Comparison of ENCODE assay signal across 8 mouse cellular contexts in the genomic region with DNA sequence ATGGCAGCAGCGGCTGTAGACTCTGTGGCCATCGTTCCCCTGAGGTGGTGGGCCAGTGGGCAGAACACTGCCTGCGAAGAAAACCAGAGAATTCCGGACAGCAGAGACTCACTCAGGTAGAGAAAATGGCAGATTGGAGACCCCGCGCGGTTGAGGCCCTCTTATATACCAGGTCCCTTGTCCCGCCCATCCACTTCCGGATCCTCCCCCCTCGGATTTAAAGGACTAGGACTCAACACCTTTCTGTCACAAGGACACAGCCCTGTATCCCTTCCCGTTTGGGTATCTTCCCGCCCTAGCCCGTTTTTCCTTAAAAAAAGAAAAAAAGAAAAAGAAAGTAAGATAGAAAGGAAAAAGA. TPM values are rescaled to one million over a fixed set of nuclear protein-coding genes. Genes with fewer than 3 reads are reported as not detected.
DNase-seq lines count a peak whose midpoint lies in the region; ATAC-seq and TF ChIP-seq lines count a peak whose summit lies in the region.

No protein-coding gene starts in this region.

- peak; percentile 95 for ATAC-seq in forebrain, embryonic 14.5 days
- peak; percentile 85 for ATAC-seq in liver, embryonic 15.5 days (ENCODE audit: insufficient read depth)
- ATAC-seq in neural tube, embryonic 11.5 days (ENCODE audit: insufficient read depth, low FRiP score, low TSS enrichment): peak; percentile 94

- peaks cover 5% of the 10 kb centered on the region for H3K36me3 ChIP-seq in ES-E14 (ENCODE audit: control insufficient read depth, insufficient read depth, low read length, poor library complexity, severe bottlenecking)
- 0 out of 2 replicates have a peak, but pooled peaks cover 9% of the 10 kb centered on the region for H3K36me3 ChIP-seq in forebrain, embryonic 14.5 days (ENCODE audit: control insufficient read depth, insufficient read depth, low read length)
- peaks cover 20% of the 10 kb centered on the region for H3K36me3 ChIP-seq in liver, embryonic 15.5 days (replicated peaks)
- peaks cover 2% of the 10 kb centered on the region for H3K36me3 ChIP-seq in neural tube, embryonic 11.5 days (ENCODE audit: control insufficient read depth, insufficient read depth, low read length)
- H3K36me3 ChIP-seq in testis, adult 2 months (ENCODE audit: control insufficient read depth, insufficient read depth, low read length): no peaks in the 10 kb centered on the region

- H3K27me3 ChIP-seq in forebrain, embryonic 14.5 days (replicated peaks; ENCODE audit: control insufficient read depth, insufficient read depth, low read length): no peaks in the 10 kb centered on the region
- H3K27me3 ChIP-seq in liver, embryonic 15.5 days: no peaks in the 10 kb centered on the region
- H3K27me3 ChIP-seq in neural tube, embryonic 11.5 days (ENCODE audit: control insufficient read depth, insufficient read depth, low read length): no peaks in the 10 kb centered on the region
- H3K27me3 ChIP-seq in testis, adult 2 months (ENCODE audit: control insufficient read depth, insufficient read depth, low read length): no peaks in the 10 kb centered on the region

- peak overlapping the region; percentile 53 for H3K4me2 ChIP-seq in forebrain, embryonic 14.5 days (ENCODE audit: low read length)
- H3K4me2 ChIP-seq in liver, embryonic 15.5 days: peak overlapping the region; percentile 81
- peak overlapping the region; percentile 36 for H3K4me2 ChIP-seq in neural tube, embryonic 11.5 days (ENCODE audit: low read depth)

- in situ Hi-C loops in ES-E14 (cut with MboI; ENCODE audit: low sequenced_read_pairs in 2 of 2, unreplicated experiment in 2 of 2): no loop called here

- no peaks in the 10 kb centered on the region for H3K9me3 ChIP-seq in ES-E14 (ENCODE audit: control insufficient read depth, insufficient read depth, low read depth, low read length)
- H3K9me3 ChIP-seq in forebrain, embryonic 14.5 days (replicated peaks; ENCODE audit: control insufficient read depth, low read length): no peaks in the 10 kb centered on the region
- H3K9me3 ChIP-seq in liver, embryonic 15.5 days (replicated peaks): no peaks in the 10 kb centered on the region
- H3K9me3 ChIP-seq in neural tube, embryonic 11.5 days (ENCODE audit: control insufficient read depth, low read length): no peaks in the 10 kb centered on the region

- no peak for TF ChIP-seq CTCF in testis, adult 2 months (IDR thresholded peaks at IDR 0.05; ENCODE audit: control insufficient read depth, insufficient read depth, insufficient replicate concordance, low read depth, low read length)

- H3K27ac ChIP-seq in ES-E14 (ENCODE audit: insufficient read depth, low read depth, low read length, poor library complexity, severe bottlenecking): peak overlapping the region; percentile 89
- H3K27ac ChIP-seq in forebrain, embryonic 14.5 days (ENCODE audit: low read depth, low read length): peak overlapping the region; percentile 93
- peak overlapping the region; percentile 94 for H3K27ac ChIP-seq in liver, embryonic 15.5 days (replicated peaks)
- H3K27ac ChIP-seq in neural tube, embryonic 11.5 days (ENCODE audit: low read depth, low read length): peak overlapping the region; percentile 84
- peak overlapping the region; percentile 94 for H3K27ac ChIP-seq in testis, adult 2 months (ENCODE audit: control insufficient read depth, insufficient read depth, low read depth, low read length)

- under 1% methylated on average over 13 of the region's 13 CpGs for WGBS in forebrain, embryonic 14.5 days
- WGBS in liver, embryonic 15.5 days (ENCODE audit: insufficient replicate concordance): under 1% methylated on average over 13 of the region's 13 CpGs
- 0% methylated on average over 13 of the region's 13 CpGs for whole genome bisulfite sequencing in neural tube, embryonic 11.5 days

- TF ChIP-seq POLR2A in testis, adult 2 months (IDR thresholded peaks at IDR 0.05; ENCODE audit: control insufficient read depth, low read depth, low read length): peak; percentile 92

- peak; percentile 90 for DNase-seq in ES-E14 (ENCODE audit: low read depth, low spot score)
- DNase-seq in cerebellum, adult 11 months: peak; percentile 87
- peak; percentile 96 for DNase-seq in forebrain, embryonic 14.5 days (ENCODE audit: low spot score)
- peak; percentile 95 to 97 for DNase-seq in heart, postnatal 10 days
- peak; percentile 93 to 95 for DNase-seq in kidney, postnatal 4 days
- DNase-seq in neural tube, embryonic 11.5 days (ENCODE audit: low spot score): peak; percentile 92

- intact Hi-C loops in heart, postnatal 10 days (cut with DNase I): no loop called here

- peak overlapping the region; percentile 93 to 96 for H3K4me3 ChIP-seq in ES-E14 (ENCODE audit: insufficient read depth in 1 of 2, low read depth in 1 of 2, low read length in 2 of 2, poor library complexity in 1 of 2, severe bottlenecking in 1 of 2)
- peak overlapping the region; percentile 99 for H3K4me3 ChIP-seq in forebrain, embryonic 14.5 days (ENCODE audit: low read depth, low read length)
- peak overlapping the region; percentile 96 for H3K4me3 ChIP-seq in liver, embryonic 15.5 days (replicated peaks)
- peak overlapping the region; percentile 95 for H3K4me3 ChIP-seq in neural tube, embryonic 11.5 days (ENCODE audit: low read depth, low read length)
- peak overlapping the region; percentile 97 for H3K4me3 ChIP-seq in testis, adult 2 months (ENCODE audit: control insufficient read depth, low read depth, low read length)

- H3K4me1 ChIP-seq in ES-E14 (ENCODE audit: control insufficient read depth in 2 of 2, insufficient read depth in 2 of 2, low read length in 2 of 2, poor library complexity in 1 of 2): peaks cover 0 to 2% of the 10 kb centered on the region in 2 experiments; a peak in 1 of 4 replicates
- peaks cover 10% of the 10 kb centered on the region for H3K4me1 ChIP-seq in forebrain, embryonic 14.5 days (ENCODE audit: control insufficient read depth, insufficient read depth, low read length)
- peaks cover 27% of the 10 kb centered on the region for H3K4me1 ChIP-seq in liver, embryonic 15.5 days (replicated peaks)
- peaks cover 5% of the 10 kb centered on the region; the same call in 1 of the 2 replicates for H3K4me1 ChIP-seq in neural tube, embryonic 11.5 days (ENCODE audit: control insufficient read depth, insufficient read depth, low read length)
- H3K4me1 ChIP-seq in testis, adult 2 months (ENCODE audit: control insufficient read depth, insufficient read depth, low read length): no peaks in the 10 kb centered on the region; the same call in 1 of the 2 replicates

- H3K9ac ChIP-seq in ES-E14 (ENCODE audit: insufficient read depth, low read depth, low read length, poor library complexity, severe bottlenecking): peak overlapping the region; percentile 100
- H3K9ac ChIP-seq in forebrain, embryonic 14.5 days (ENCODE audit: low read length): peak overlapping the region; percentile 91
- peak overlapping the region; percentile 87 for H3K9ac ChIP-seq in liver, embryonic 15.5 days
- peak overlapping the region; percentile 97 for H3K9ac ChIP-seq in neural tube, embryonic 11.5 days (ENCODE audit: low read length)

TF ChIP-seq in ES-E14, 5 proteins besides CTCF, POLR2A, EP300 and RAD21:
- TF ChIP-seq HCFC1 (IDR thresholded peaks at IDR 0.05; ENCODE audit: borderline replicate concordance, insufficient read depth, low read length): peak; percentile 74
- TF ChIP-seq MAFK (IDR thresholded peaks at IDR 0.05; ENCODE audit: insufficient read depth, low read depth, low read length): no peak
- TF ChIP-seq ZNF384 (IDR thresholded peaks at IDR 0.05; ENCODE audit: low read depth, low read length): no peak
- TF ChIP-seq ZC3H11A (IDR thresholded peaks at IDR 0.05; ENCODE audit: borderline replicate concordance, low read depth, low read length): no peak
- TF ChIP-seq CHD2 (IDR thresholded peaks at IDR 0.05; ENCODE audit: low read depth, low read length): no peak
TF ChIP-seq in ES-E14: peak in this region for 1.

RNA-seq across cellular contexts. Expression of a gene that starts 0.4 kb away (rescaled TPM):
- total RNA-seq in ES-E14 (2012; rRNA removed): 325 and 342 TPM in 2 replicates
- polyA plus RNA-seq in forebrain, embryonic 14.5 days (2014; fragmentation: Nextera tagmentation; extraction: Ambion mirVana): 125 and 129 TPM in 2 replicates
- 10 to 100 TPM; 46.4 to 53.6 TPM for total RNA-seq in heart, postnatal 10 days (2021)
- 42.7 and 49.9 TPM in 2 replicates for polyA plus RNA-seq in liver, embryonic 15.5 days (2015; fragmentation: Nextera tagmentation; extraction: Ambion mirVana)
- polyA plus RNA-seq in neural tube, embryonic 11.5 days (2014; fragmentation: Nextera tagmentation; extraction: Ambion mirVana): 256 and 265 TPM in 2 replicates
- 110 and 149 TPM in 2 replicates for polyA plus RNA-seq in testis, adult 2 months (2012; rRNA removed)

RNA-seq across cellular contexts. Expression of a gene that starts 24.1 kb away (rescaled TPM):
- 197 and 262 TPM in 2 replicates for total RNA-seq in ES-E14 (2012; rRNA removed)
- 910 and 955 TPM in 2 replicates for polyA plus RNA-seq in forebrain, embryonic 14.5 days (2014; fragmentation: Nextera tagmentation; extraction: Ambion mirVana)
- 100 to 1,000 TPM; 419 to 457 TPM for total RNA-seq in heart, postnatal 10 days (2021)
- 291 and 322 TPM in 2 replicates for polyA plus RNA-seq in liver, embryonic 15.5 days (2015; fragmentation: Nextera tagmentation; extraction: Ambion mirVana)
- polyA plus RNA-seq in neural tube, embryonic 11.5 days (2014; fragmentation: Nextera tagmentation; extraction: Ambion mirVana): 614 and 619 TPM in 2 replicates
- 103 and 109 TPM in 2 replicates for polyA plus RNA-seq in testis, adult 2 months (2012; rRNA removed)

RNA-seq across cellular contexts. Expression of a gene that starts 30.9 kb away (rescaled TPM):
- total RNA-seq in ES-E14 (2012; rRNA removed): 2.7 and 2.9 TPM in 2 replicates
- polyA plus RNA-seq in forebrain, embryonic 14.5 days (2014; fragmentation: Nextera tagmentation; extraction: Ambion mirVana): 3.1 and 3.8 TPM in 2 replicates
- total RNA-seq in heart, postnatal 10 days (2021): 1 to 10 TPM; 2.1 to 3.2 TPM
- 1.1 and 2.3 TPM in 2 replicates for polyA plus RNA-seq in liver, embryonic 15.5 days (2015; fragmentation: Nextera tagmentation; extraction: Ambion mirVana)
- 2.3 and 2.4 TPM in 2 replicates for polyA plus RNA-seq in neural tube, embryonic 11.5 days (2014; fragmentation: Nextera tagmentation; extraction: Ambion mirVana)
- polyA plus RNA-seq in testis, adult 2 months (2012; rRNA removed): 3.0 and 3.9 TPM in 2 replicates

RNA-seq across cellular contexts. Expression of a gene that starts 58.0 kb away (rescaled TPM):
- total RNA-seq in ES-E14 (2012; rRNA removed): 444 and 682 TPM in 2 replicates
- 561 and 632 TPM in 2 replicates for polyA plus RNA-seq in forebrain, embryonic 14.5 days (2014; fragmentation: Nextera tagmentation; extraction: Ambion mirVana)
- 100 to 1,000 TPM; 420 to 430 TPM for total RNA-seq in heart, postnatal 10 days (2021)
- polyA plus RNA-seq in liver, embryonic 15.5 days (2015; fragmentation: Nextera tagmentation; extraction: Ambion mirVana): 835 and 937 TPM in 2 replicates
- 902 and 917 TPM in 2 replicates for polyA plus RNA-seq in neural tube, embryonic 11.5 days (2014; fragmentation: Nextera tagmentation; extraction: Ambion mirVana)
- polyA plus RNA-seq in testis, adult 2 months (2012; rRNA removed): 62.2 and 77.9 TPM in 2 replicates

Comparison
In these comparisons a context has a peak if more than half of its experiments do, and no peak if none do; other contexts are left out.
1. Peak in every context shown above with its lines: DNase-seq, ATAC-seq, H3K4me3 ChIP-seq and H3K27ac ChIP-seq.